Mouse (Mus musculus): ENCODE measurements at regions not wholly inside any gene's neighbourhood (a gene's known extent, or its start where the extent isn't known, plus 50 kb on each side); places are given as distances from the start of the nearest gene placed in this dataset.
A peak's percentile ranks its signal among the peaks of the same experiment; 100 is the strongest.

DNA sequence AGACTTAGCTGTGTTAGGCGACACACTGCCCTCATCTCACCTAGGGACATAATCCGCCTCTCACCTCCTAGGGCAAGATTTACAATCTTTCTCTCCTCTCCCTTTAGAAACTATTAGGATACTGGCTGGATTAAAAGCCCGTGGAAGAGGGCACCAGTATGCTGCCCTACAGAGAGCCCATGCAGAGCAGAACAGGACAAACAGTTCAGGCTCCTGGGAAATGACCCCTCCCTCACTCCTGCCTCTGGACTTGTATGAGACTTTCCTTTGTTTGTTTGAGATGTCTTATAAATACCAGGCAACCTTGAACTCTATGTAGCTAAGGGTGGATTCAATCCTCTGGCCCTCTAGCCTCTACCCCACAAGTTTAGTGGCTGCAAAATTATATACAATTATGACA is 81.8 kb upstream of the Barx2 start:
- 84% methylated on average over 3 of the region's 3 CpGs for WGBS
- no peak for DNase-seq
- no peak overlapping the region for H3K27ac ChIP-seq
- H3K4me3 ChIP-seq, result no peak overlapping the region
- TF ChIP-seq POLR2A (IDR thresholded peaks at IDR 0.05; ENCODE audit: insufficient read depth, low read depth, low read length) (no peak), CTCF (IDR thresholded peaks at IDR 0.05) (no peak), EP300 (IDR thresholded peaks at IDR 0.05; ENCODE audit: insufficient read depth, low read depth, low read length) (no peak)
- no peaks in the 10 kb centered on the region for H3K36me3 ChIP-seq (ENCODE audit: control insufficient read depth, insufficient read depth, low read length)
- H3K9ac ChIP-seq (ENCODE audit: low read depth, low read length), result no peak overlapping the region
- no peaks in the 10 kb centered on the region for H3K27me3 ChIP-seq (ENCODE audit: control insufficient read depth, insufficient read depth, low read length)
- H3K4me1 ChIP-seq (ENCODE audit: control insufficient read depth, insufficient read depth, low read length), result peaks cover 9% of the 10 kb centered on the region
- H3K79me2 ChIP-seq (replicated peaks; ENCODE audit: control insufficient read depth, insufficient read depth, low read length), result no peaks in the 10 kb centered on the region
- intact Hi-C loops (cut with DNase I), result no loop called here

DNA sequence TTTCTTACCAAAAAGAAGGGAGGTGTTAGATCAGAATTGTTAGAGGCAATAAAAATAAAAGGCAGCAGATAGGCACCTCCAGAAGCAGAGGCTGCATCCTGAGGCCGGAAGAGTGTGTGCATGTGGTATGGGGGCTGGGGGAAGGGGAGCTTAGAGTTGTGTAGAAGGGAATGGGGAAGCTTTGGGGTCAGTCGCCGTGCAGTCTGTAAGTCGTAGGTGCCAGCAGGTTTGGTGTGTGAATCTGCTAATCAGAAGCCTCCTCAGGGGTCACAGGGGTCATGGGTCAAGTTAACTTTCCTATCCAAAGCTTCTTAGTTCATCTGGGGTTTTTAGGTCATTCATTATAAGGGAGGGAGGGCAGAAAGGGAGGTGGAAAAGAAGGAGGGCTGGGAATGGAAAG is 82.4 kb upstream of the Barx2 start:
- H3K4me1 ChIP-seq (ENCODE audit: control insufficient read depth, insufficient read depth, low read length), result peaks cover 9% of the 10 kb centered on the region
- TF ChIP-seq CTCF (IDR thresholded peaks at IDR 0.05), result no peak
- no peak for TF ChIP-seq EP300 (IDR thresholded peaks at IDR 0.05; ENCODE audit: insufficient read depth, low read depth, low read length)
- no peak for TF ChIP-seq POLR2A (IDR thresholded peaks at IDR 0.05; ENCODE audit: insufficient read depth, low read depth, low read length)
- intact Hi-C loops (cut with DNase I), result no loop called here
- H3K79me2 ChIP-seq (replicated peaks; ENCODE audit: control insufficient read depth, insufficient read depth, low read length), result no peaks in the 10 kb centered on the region
- DNase-seq, result no peak
- H3K27ac ChIP-seq, result no peak overlapping the region
- H3K9ac ChIP-seq (ENCODE audit: low read depth, low read length), result no peak overlapping the region
- no peak overlapping the region for H3K4me3 ChIP-seq
- H3K27me3 ChIP-seq (ENCODE audit: control insufficient read depth, insufficient read depth, low read length), result no peaks in the 10 kb centered on the region
- WGBS, result 64% methylated on average over 4 of the region's 4 CpGs
- H3K36me3 ChIP-seq (ENCODE audit: control insufficient read depth, insufficient read depth, low read length), result no peaks in the 10 kb centered on the region

DNA sequence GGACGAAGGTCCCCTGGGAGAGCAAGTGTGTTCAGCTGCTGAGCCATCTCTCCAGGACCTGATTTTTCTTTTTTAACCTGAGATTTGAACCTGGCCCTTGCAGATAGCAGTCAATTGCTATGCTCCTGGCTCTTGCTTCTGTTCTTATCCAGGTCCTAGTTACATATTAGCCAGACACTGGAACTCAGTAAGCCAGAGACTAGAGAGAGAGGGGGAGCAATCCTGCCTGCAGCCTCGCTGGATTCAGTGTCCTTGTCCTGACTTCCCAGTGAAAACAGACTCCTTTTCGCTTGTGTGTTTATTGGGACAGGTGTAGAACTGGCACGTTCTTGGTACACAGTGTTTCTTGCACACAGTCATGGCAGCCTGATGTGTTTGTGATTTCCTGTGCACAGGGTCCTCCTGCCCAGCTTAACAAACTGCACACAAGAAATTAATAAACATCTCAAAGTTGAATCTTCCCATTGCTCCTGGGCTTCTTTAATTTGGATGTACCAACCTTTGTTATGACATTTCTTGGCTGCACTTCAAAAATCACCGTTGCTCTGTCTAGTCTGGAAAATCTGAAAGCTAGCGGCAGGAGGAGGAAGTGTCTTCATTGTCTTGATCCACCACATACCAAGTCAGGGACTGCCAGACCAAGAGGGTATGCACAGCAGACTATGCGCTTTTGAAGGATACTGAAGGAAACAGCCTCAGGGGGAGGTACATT is 83.4 kb upstream of the Barx2 start:
- intact Hi-C loops (cut with DNase I), result no loop called here
- Histone ChIP-seq H3K4me1 (ENCODE audit: control insufficient read depth, insufficient read depth, low read length) (peaks cover 9% of the 10 kb centered on the region), H3K27me3 (ENCODE audit: control insufficient read depth, insufficient read depth, low read length) (no peaks in the 10 kb centered on the region), H3K9ac (ENCODE audit: low read depth, low read length) (no peak overlapping the region), H3K27ac (peak overlapping the region; percentile 65; the same call in 1 of the 2 replicates), H3K36me3 (ENCODE audit: control insufficient read depth, insufficient read depth, low read length) (no peaks in the 10 kb centered on the region), H3K4me3 (no peak overlapping the region), H3K79me2 (replicated peaks; ENCODE audit: control insufficient read depth, insufficient read depth, low read length) (no peaks in the 10 kb centered on the region)
- DNase-seq, result no peak
- TF ChIP-seq CTCF (IDR thresholded peaks at IDR 0.05) (no peak), POLR2A (IDR thresholded peaks at IDR 0.05; ENCODE audit: insufficient read depth, low read depth, low read length) (no peak), EP300 (IDR thresholded peaks at IDR 0.05; ENCODE audit: insufficient read depth, low read depth, low read length) (no peak)
- 48% methylated on average over 7 of the region's 7 CpGs for WGBS

DNA sequence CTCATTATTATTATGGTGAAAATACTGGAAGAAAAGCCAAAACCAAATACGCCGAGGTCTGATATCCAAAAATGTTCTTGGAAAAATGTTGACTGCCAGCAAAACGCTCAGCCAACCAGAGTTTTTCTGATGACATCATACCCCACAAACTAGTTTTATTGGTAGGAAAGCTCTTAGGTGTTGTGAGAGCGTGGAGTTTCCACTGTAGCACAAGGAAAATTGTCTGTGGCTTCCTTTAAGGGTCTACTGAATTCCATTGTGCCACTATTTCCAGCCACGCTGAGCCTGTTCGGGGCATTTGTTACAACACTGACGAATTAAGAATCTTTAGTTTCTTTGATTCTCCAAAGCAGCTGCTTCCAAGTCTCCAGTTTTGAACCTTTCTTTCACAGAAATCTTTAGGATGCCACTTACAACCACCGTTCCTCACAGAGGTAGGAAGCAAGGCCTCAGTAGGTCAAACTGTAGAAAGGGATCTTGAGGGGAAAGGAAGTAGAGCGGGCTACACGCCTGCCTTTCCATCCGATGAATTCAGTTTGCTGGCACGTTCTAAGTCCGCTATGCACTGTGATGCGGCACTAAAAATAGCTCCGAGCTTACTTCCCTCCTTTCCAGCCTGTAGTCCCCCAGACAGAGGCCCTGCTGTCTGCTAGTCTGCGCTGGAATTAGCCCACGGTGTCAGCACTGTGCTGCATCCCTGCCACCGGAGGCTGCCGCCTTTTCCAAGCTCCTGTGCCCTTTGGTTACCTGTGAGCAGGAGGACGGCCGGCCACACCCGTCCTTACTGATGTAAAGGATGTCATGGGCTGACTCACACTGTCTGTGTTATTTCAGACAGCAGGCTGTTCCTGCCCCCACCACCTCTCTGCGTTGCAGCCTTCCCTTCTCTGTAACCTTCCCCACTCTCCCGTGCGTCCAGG is 84.2 kb upstream of the Barx2 start:
- Histone ChIP-seq H3K36me3 (ENCODE audit: control insufficient read depth, insufficient read depth, low read length) (no peaks in the 10 kb centered on the region), H3K79me2 (replicated peaks; ENCODE audit: control insufficient read depth, insufficient read depth, low read length) (no peaks in the 10 kb centered on the region), H3K4me1 (ENCODE audit: control insufficient read depth, insufficient read depth, low read length) (peaks cover 9% of the 10 kb centered on the region), H3K27ac (peak overlapping the region; percentile 65), H3K9ac (ENCODE audit: low read depth, low read length) (no peak overlapping the region), H3K4me3 (peak overlapping the region; percentile 14; the same call in 1 of the 2 replicates), H3K27me3 (ENCODE audit: control insufficient read depth, insufficient read depth, low read length) (no peaks in the 10 kb centered on the region)
- 14% methylated on average over 25 of the region's 25 CpGs for WGBS
- peak; percentile 44 to 47 for DNase-seq
- intact Hi-C loops (cut with DNase I), result no loop called here
- TF ChIP-seq POLR2A (IDR thresholded peaks at IDR 0.05; ENCODE audit: insufficient read depth, low read depth, low read length) (no peak), EP300 (IDR thresholded peaks at IDR 0.05; ENCODE audit: insufficient read depth, low read depth, low read length) (no peak), CTCF (IDR thresholded peaks at IDR 0.05) (no peak)

GRCm38 (mm10) chr9:31998488-31999280 is 85.4 kb upstream of the Barx2 start:
- H3K9ac ChIP-seq (ENCODE audit: low read depth, low read length), result no peak overlapping the region
- no peaks in the 10 kb centered on the region for H3K27me3 ChIP-seq (ENCODE audit: control insufficient read depth, insufficient read depth, low read length)
- no peak overlapping the region for H3K27ac ChIP-seq
- H3K79me2 ChIP-seq (replicated peaks; ENCODE audit: control insufficient read depth, insufficient read depth, low read length), result no peaks in the 10 kb centered on the region
- DNase-seq, result no peak
- no peaks in the 10 kb centered on the region for H3K36me3 ChIP-seq (ENCODE audit: control insufficient read depth, insufficient read depth, low read length)
- H3K4me1 ChIP-seq (ENCODE audit: control insufficient read depth, insufficient read depth, low read length), result peaks cover 9% of the 10 kb centered on the region
- H3K4me3 ChIP-seq, result no peak overlapping the region
- intact Hi-C loops (cut with DNase I), result no loop called here
- 93% methylated on average over 4 of the region's 4 CpGs for WGBS
- TF ChIP-seq EP300 (IDR thresholded peaks at IDR 0.05; ENCODE audit: insufficient read depth, low read depth, low read length), result no peak
- no peak for TF ChIP-seq POLR2A (IDR thresholded peaks at IDR 0.05; ENCODE audit: insufficient read depth, low read depth, low read length)
- no peak for TF ChIP-seq CTCF (IDR thresholded peaks at IDR 0.05)

Measured in heart, adult 2 months (tissue).